Mouse (Mus musculus) central nervous system, embryonic 14 days (tissue): ENCODE measurements around the gene Smim26. TPM values are rescaled to one million over a fixed set of nuclear protein-coding genes. Genes with fewer than 3 reads are reported as not detected.

Source experiments
- polyA plus RNA-seq: library from polyadenylated mRNA; depleted of rRNA; stranded (reverse); fragments of >200 nt; gene quantifications from 2 replicates; pipeline ENCODE4 v1.2.3, GENCODE M21; 2012; rRNA removed

The Smim26 gene
- polyA plus RNA-seq: 46.3 and 46.7 TPM in 2 replicates

GRCm38 (mm10) chr2:144593951-144594651 lies at the start of gene Smim26:
TSS of gene Smim26 (plus strand) at chr2:144594054.

GRCm38 (mm10) chr2:144550529-144550928 lies 43.3 kb upstream of the Smim26 start, which contains the start of gene Rbbp9:
TSS of gene Rbbp9 (minus strand) at chr2:144550869.

GRCm38 (mm10) chr2:144555820-144556552 lies 37.9 kb upstream of the Smim26 start, which contains the start of gene Sec23b:
TSS of gene Sec23b (plus strand) at chr2:144556229.

GRCm38 (mm10) chr2:144599831-144600687 lies 6.2 kb downstream of the Smim26 start, which contains the start of gene Dtd1:
TSS of gene Dtd1 (plus strand) at chr2:144599897.

Other genes with a start within 250 kb of the Smim26 start
- gene Kat14, start 225.1 kb upstream of the Smim26 start, polyA plus RNA-seq: 31.3 and 32.8 TPM in 2 replicates
- not detected in 2 replicates for gene Pet117, start 225.1 kb upstream of the Smim26 start, polyA plus RNA-seq
- gene Dzank1, start 66.6 kb upstream of the Smim26 start, polyA plus RNA-seq: 10.4 and 11.8 TPM in 2 replicates
- 23.4 and 26.0 TPM in 2 replicates for gene Polr3f, start 66.3 kb upstream of the Smim26 start, polyA plus RNA-seq
- 34.3 and 34.8 TPM in 2 replicates for gene Rbbp9, start 43.2 kb upstream of the Smim26 start, polyA plus RNA-seq
- gene Sec23b, start 37.8 kb upstream of the Smim26 start, polyA plus RNA-seq: 73.7 and 74.1 TPM in 2 replicates
- 39.0 and 42.3 TPM in 2 replicates for gene Dtd1, start 5.8 kb downstream of the Smim26 start, polyA plus RNA-seq
- not detected in 2 replicates for gene Scp2d1, start 229.6 kb downstream of the Smim26 start, polyA plus RNA-seq